Mouse (Mus musculus) bone marrow, adult 2 months (tissue): Measurements from ENCODE around the gene Slc16a10.

Source experiments
- CTCF ChIP-seq: fragments of 200-500 bp; IDR thresholded peaks from 2 replicates; pipeline ENCODE4 v1.5.1; 2011; ENCODE audit warnings: low read length, control low read depth; ENCODE audit not compliant: control insufficient read depth, insufficient read depth
- POLR2A ChIP-seq: fragments of 200-500 bp; IDR thresholded peaks from 2 replicates; pipeline ENCODE4 v1.6.1; 2011; ENCODE audit warnings: low read depth, mild to moderate bottlenecking, control low read depth, low read length, borderline replicate concordance; ENCODE audit not compliant: control insufficient read depth

- TF ChIP-seq CTCF: no peak
- TF ChIP-seq POLR2A: no peak
Measured at GRCm38 (mm10) chr10:40091455-40091854, 50.6 kb downstream of the Slc16a10 start.
